15 mouse cellular contexts compared by ENCODE assay signal in the genomic region with DNA sequence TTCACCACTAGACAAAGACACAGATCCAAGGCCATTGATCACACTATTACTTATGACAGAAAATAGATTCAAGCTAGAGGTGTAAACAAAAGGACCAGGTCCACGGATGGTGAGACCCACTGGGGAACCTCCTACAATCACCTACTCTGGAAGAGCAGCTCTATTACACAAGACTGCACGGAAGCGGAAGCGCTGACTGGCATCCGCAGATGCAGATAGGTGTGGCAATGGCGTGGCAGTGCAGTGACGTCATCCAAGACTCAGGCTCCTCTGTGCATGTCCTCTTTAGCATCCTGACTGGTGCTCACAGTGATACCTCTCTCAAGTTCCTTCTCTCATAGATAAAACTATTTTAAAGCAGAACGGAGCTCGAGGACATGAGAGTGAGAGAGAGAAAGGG. TPM values are rescaled to one million over a fixed set of nuclear protein-coding genes. Genes with fewer than 3 reads are reported as not detected.
"Had no signal": no experiment of that assay in that cellular context is flagged by ENCODE, and none has a peak within 500 bp of the region (broad histone marks: within the 10 kb centered on the region; RNA-seq: fewer than 3 reads in every experiment).

No protein-coding gene starts in this region.

- DNase-seq: right cerebral cortex, adult 18-20 months; thymus, adult 18-20 months had no signal

- H3K4me1 ChIP-seq: hindbrain, embryonic 15.5 days; limb, embryonic 12.5 days; midbrain, embryonic 15.5 days had no signal

- ATAC-seq: intestine, embryonic 16.5 days; midbrain, embryonic 15.5 days had no signal

- H3K9ac ChIP-seq: hindbrain, embryonic 15.5 days; limb, embryonic 12.5 days; midbrain, embryonic 15.5 days had no signal

- H3K9me3 ChIP-seq: hindbrain, embryonic 15.5 days; limb, embryonic 12.5 days; megakaryocyte, embryonic 14.5 days; midbrain, embryonic 15.5 days had no signal

- H3K27ac ChIP-seq: hindbrain, embryonic 15.5 days; kidney, postnatal 0 days; limb, embryonic 12.5 days; midbrain, embryonic 15.5 days had no signal

- H3K4me2 ChIP-seq: hindbrain, embryonic 15.5 days; limb, embryonic 12.5 days; midbrain, embryonic 11.5 days; midbrain, embryonic 15.5 days had no signal

- H3K27me3 ChIP-seq: hindbrain, embryonic 15.5 days; limb, embryonic 12.5 days; megakaryocyte, embryonic 14.5 days; midbrain, embryonic 15.5 days had no signal

- H3K4me3 ChIP-seq: hindbrain, embryonic 15.5 days; limb, embryonic 12.5 days; megakaryocyte, embryonic 14.5 days; midbrain, embryonic 15.5 days had no signal

RNA-seq across cellular contexts. Expression of gene Tex12, which starts 31.8 kb away (rescaled TPM):
- total RNA-seq: layer of hippocampus, adult 18-20 months; layer of hippocampus, postnatal 10 days; left cerebral cortex, postnatal 36 days had no signal
- polyA plus RNA-seq: intestine, embryonic 16.5 days; kidney, postnatal 0 days; limb, embryonic 12.5 days; liver, embryonic 16.5 days; lung, embryonic 16.5 days; urinary bladder, adult 2 months had no signal
